Mouse (Mus musculus) heart, adult 2 months (tissue): ENCODE measurements at regions not wholly inside any gene's neighbourhood (a gene's known extent, or its start where the extent isn't known, plus 50 kb on each side); places are given as distances from the start of the nearest gene placed in this dataset.

Source experiments
- CTCF ChIP-seq: fragments of 200-600 bp; IDR thresholded peaks from 2 replicates; pipeline ENCODE4 v1.8.1; 2022; ENCODE audit warnings: antibody characterized with exemption, mild to moderate bottlenecking, moderate library complexity
- POLR2A ChIP-seq: fragments of 200-500 bp; IDR thresholded peaks from 2 replicates; pipeline ENCODE4 v1.6.1; 2011; ENCODE audit warnings: mild to moderate bottlenecking, low read depth, low read length, control low read depth; ENCODE audit not compliant: insufficient read depth

- TF ChIP-seq CTCF (peak; percentile 60), POLR2A (no peak)
Measured at GRCm38 (mm10) chr6:51774771-51775170, 237.6 kb downstream of the Skap2 start.
